Mouse (Mus musculus) myocyte (in vitro differentiated cells): Measurements from ENCODE around the gene Stard13. TPM values are rescaled to one million over a fixed set of nuclear protein-coding genes. Genes with fewer than 3 reads are reported as not detected.

Experiments
- H3K27me3 ChIP-seq: one replicate; pipeline ENCODE4 v1.6.1; 2011; ENCODE audit not compliant: control insufficient read depth, insufficient read depth, insufficient read length
- H3K36me3 ChIP-seq: one replicate; pipeline ENCODE4 v1.6.1; 2011; ENCODE audit not compliant: control insufficient read depth, insufficient read depth
- H3K4me2 ChIP-seq: one replicate; pipeline ENCODE4 v1.6.1; 2011; ENCODE audit warnings: low read depth, control low read depth
- H3K4me3 ChIP-seq: one replicate; pipeline ENCODE4 v1.5.1; 2011; ENCODE audit warnings: mild to moderate bottlenecking, control low read depth, moderate library complexity
- H3K79me2 ChIP-seq: one replicate; pipeline ENCODE4 v1.6.1; 2011; ENCODE audit not compliant: control insufficient read depth, insufficient read depth
- H3ac ChIP-seq: one replicate; pipeline ENCODE4 v1.6.1; 2011; ENCODE audit not compliant: control insufficient read depth, insufficient read length
- CEBPB ChIP-seq: IDR thresholded peaks from 2 replicates; pipeline ENCODE4 v1.6.1; 2011; ENCODE audit warnings: mild to moderate bottlenecking, moderate library complexity; ENCODE audit not compliant: poor library complexity, insufficient read depth, severe bottlenecking
- E2F4 ChIP-seq: IDR thresholded peaks from one replicate; pipeline ENCODE4 v1.6.1; 2011; ENCODE audit warnings: mild to moderate bottlenecking, control low read depth, moderate library complexity; ENCODE audit not compliant: insufficient read depth
- MAX ChIP-seq: IDR thresholded peaks from one replicate; pipeline ENCODE4 v1.6.1; 2011; ENCODE audit warnings: low read depth, mild to moderate bottlenecking, control low read depth
- MYOD1 ChIP-seq, 3 experiments: IDR thresholded peaks; one replicate each; pipeline ENCODE4 v1.6.1; 2011; ENCODE audit warnings: control low read depth in 2 of 3, low read depth in 2 of 3, mild to moderate bottlenecking in 2 of 3, moderate library complexity in 1 of 3; ENCODE audit not compliant: insufficient read length in 2 of 3, control insufficient read depth in 1 of 3
- MYOG ChIP-seq, 3 experiments: IDR thresholded peaks; one replicate each; pipeline ENCODE4 v1.6.1; 2011; ENCODE audit warnings: control low read depth in 2 of 3, low read depth in 2 of 3, mild to moderate bottlenecking in 2 of 3; ENCODE audit not compliant: insufficient read length in 2 of 3, control insufficient read depth in 1 of 3, insufficient read depth in 1 of 3
- POLR2A ChIP-seq: IDR thresholded peaks from one replicate; pipeline ENCODE4 v1.6.1; 2011; ENCODE audit warnings: low read depth, mild to moderate bottlenecking, control low read depth, moderate library complexity; ENCODE audit not compliant: insufficient read length
- POLR2AphosphoS2 ChIP-seq: IDR thresholded peaks from one replicate; pipeline ENCODE4 v1.6.1; 2011; ENCODE audit warnings: low read depth, control low read depth; ENCODE audit not compliant: insufficient read length
- REST ChIP-seq: IDR thresholded peaks from one replicate; pipeline ENCODE4 v1.6.1; 2011; ENCODE audit warnings: mild to moderate bottlenecking, control low read depth, moderate library complexity; ENCODE audit not compliant: insufficient read depth, insufficient read length
- SRF ChIP-seq: IDR thresholded peaks from one replicate; pipeline ENCODE4 v1.6.1; 2011; ENCODE audit warnings: low read depth; ENCODE audit not compliant: control insufficient read depth, insufficient read length
- TCF12 ChIP-seq: IDR thresholded peaks from one replicate; pipeline ENCODE4 v1.6.1; 2011; ENCODE audit warnings: mild to moderate bottlenecking, control low read depth; ENCODE audit not compliant: poor library complexity, insufficient read depth, severe bottlenecking
- TCF3 ChIP-seq: IDR thresholded peaks from one replicate; pipeline ENCODE4 v1.6.1; 2011; ENCODE audit warnings: low read depth, control low read depth; ENCODE audit not compliant: insufficient read length
- USF1 ChIP-seq: IDR thresholded peaks from one replicate; pipeline ENCODE4 v1.6.1; 2011; ENCODE audit warnings: low read depth, mild to moderate bottlenecking, control low read depth, moderate library complexity
- polyA plus RNA-seq: library from polyadenylated mRNA; unstranded; fragments of >200 nt; fragmentation: generic; extraction: Trizol; gene quantifications from one replicate; pipeline ENCODE4 v1.2.1, GENCODE M21; 2012; ENCODE audit warnings: missing spikeins

Gene Stard13
- polyA plus RNA-seq, 1 experiment: 15.2 TPM

- Histone ChIP-seq H3K36me3 (no peaks in the 10 kb centered on the region), H3K79me2 (no peaks in the 10 kb centered on the region), H3ac (no peak overlapping the region), H3K27me3 (no peaks in the 10 kb centered on the region), H3K4me2 (no peak overlapping the region), H3K4me3 (no peak overlapping the region)
- TF ChIP-seq POLR2AphosphoS2: no peak
- no peak for TF ChIP-seq MYOD1 (IDR thresholded peaks at IDR 0.05; ENCODE audit: control insufficient read depth in 1 of 3, insufficient read length in 2 of 3, low read depth in 2 of 3)
- no peak for TF ChIP-seq TCF12
- TF ChIP-seq MYOG (IDR thresholded peaks at IDR 0.05; ENCODE audit: control insufficient read depth in 1 of 3, insufficient read depth in 1 of 3, insufficient read length in 2 of 3, low read depth in 2 of 3): no peak
- TF ChIP-seq E2F4: no peak
- TF ChIP-seq POLR2A: no peak
- no peak for TF ChIP-seq TCF3
- no peak for TF ChIP-seq USF1
- TF ChIP-seq REST: no peak
- no peak for TF ChIP-seq SRF
- no peak for TF ChIP-seq CEBPB
- TF ChIP-seq MAX: no peak
Measured at GRCm38 (mm10) chr5:151002051-151002450, 231.6 kb downstream of the Stard13 start.

- no peak overlapping the region for H3K4me3 ChIP-seq
- no peak overlapping the region for H3K4me2 ChIP-seq
- H3ac ChIP-seq: no peak overlapping the region
- no peaks in the 10 kb centered on the region for H3K27me3 ChIP-seq
- H3K36me3 ChIP-seq: no peaks in the 10 kb centered on the region
- TF ChIP-seq CEBPB (no peak), MYOD1 (IDR thresholded peaks at IDR 0.05; ENCODE audit: control insufficient read depth in 1 of 3, insufficient read length in 2 of 3, low read depth in 2 of 3) (no peak), E2F4 (no peak), MAX (no peak)
- no peaks in the 10 kb centered on the region for H3K79me2 ChIP-seq
Measured at GRCm38 (mm10) chr5:151001111-151001510, 232.5 kb downstream of the Stard13 start.

GRCm38 (mm10) chr5:150996586-150996985 is 237.1 kb downstream of the Stard13 start:
- Histone ChIP-seq H3ac (no peak overlapping the region), H3K4me2 (peak overlapping the region; percentile 24), H3K4me3 (no peak overlapping the region), H3K27me3 (no peaks in the 10 kb centered on the region), H3K79me2 (no peaks in the 10 kb centered on the region), H3K36me3 (no peaks in the 10 kb centered on the region)
- no peak for TF ChIP-seq TCF3
- no peak for TF ChIP-seq MAX
- no peak for TF ChIP-seq REST
- TF ChIP-seq TCF12: no peak
- no peak for TF ChIP-seq SRF
- TF ChIP-seq USF1: peak; percentile 19
- TF ChIP-seq POLR2AphosphoS2: no peak
- no peak for TF ChIP-seq POLR2A
- no peak for TF ChIP-seq MYOG (IDR thresholded peaks at IDR 0.05; ENCODE audit: control insufficient read depth in 1 of 3, insufficient read depth in 1 of 3, insufficient read length in 2 of 3, low read depth in 2 of 3)
- no peak for TF ChIP-seq E2F4
- TF ChIP-seq CEBPB: no peak
- TF ChIP-seq MYOD1 (IDR thresholded peaks at IDR 0.05; ENCODE audit: control insufficient read depth in 1 of 3, insufficient read length in 2 of 3, low read depth in 2 of 3): peak in 1 of 3 experiments; percentile 12

GRCm38 (mm10) chr5:150994096-150994495 is 239.5 kb downstream of the Stard13 start:
- no peak overlapping the region for H3K4me2 ChIP-seq
- no peaks in the 10 kb centered on the region for H3K79me2 ChIP-seq
- no peak overlapping the region for H3ac ChIP-seq
- no peaks in the 10 kb centered on the region for H3K36me3 ChIP-seq
- TF ChIP-seq USF1 (no peak), REST (no peak)
- H3K27me3 ChIP-seq: no peaks in the 10 kb centered on the region
- no peak overlapping the region for H3K4me3 ChIP-seq

Other genes with a start within 250 kb of the Stard13 start
- gene Gm42906, start 194.3 kb upstream of the Stard13 start, polyA plus RNA-seq: not detected